Mouse (Mus musculus): ENCODE data around the gene Gpr85. TPM values are rescaled to one million over a fixed set of nuclear protein-coding genes. Genes with fewer than 3 reads are reported as not detected.
A peak's percentile ranks its signal among the peaks of the same experiment; 100 is the strongest.

The Gpr85 gene
- polyA plus RNA-seq (2016; fragmentation: Nextera tagmentation; extraction: Ambion mirVana) = 6.9 and 7.7 TPM in 2 replicates

DNA sequence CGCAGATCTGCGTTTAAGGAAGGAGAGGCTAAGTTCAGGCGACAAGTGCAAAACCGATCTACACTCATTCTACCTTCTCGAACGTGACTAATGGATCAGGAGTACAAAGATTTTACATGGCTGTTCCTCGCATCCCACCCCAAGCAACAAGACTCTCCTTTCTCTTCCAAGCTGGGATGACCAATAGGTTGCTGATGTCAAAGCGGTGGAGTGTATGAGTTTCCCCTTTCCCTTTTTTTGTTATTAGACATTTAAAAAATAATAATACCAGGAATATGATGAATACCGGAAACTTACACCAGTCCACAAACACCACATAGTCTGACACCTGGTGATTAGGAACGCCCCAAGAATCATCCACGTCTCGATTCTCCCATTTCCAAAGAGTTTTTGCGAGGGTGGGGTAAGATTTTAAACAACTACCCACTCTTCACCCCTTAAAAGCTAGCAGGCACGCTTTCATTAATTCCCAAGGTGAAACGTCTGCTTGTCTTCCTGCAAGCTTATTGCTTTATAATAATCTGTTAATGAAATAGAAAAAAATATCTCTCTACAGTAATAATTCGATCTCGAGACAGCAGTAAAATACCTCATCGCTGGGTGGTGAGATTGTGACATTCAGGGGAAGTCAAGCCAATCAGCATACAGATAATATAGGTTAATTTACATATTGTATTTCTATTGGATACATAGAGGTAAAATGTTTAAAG, at the start of gene Gpr85:
TSS of gene Gpr85 (minus strand) at position 598 of the 710 bp plus-strand sequence.
- peaks cover 4% of the 10 kb centered on the region; the same call in 1 of the 2 replicates for H3K27me3 ChIP-seq (replicated peaks)
- H3K36me3 ChIP-seq = no peaks in the 10 kb centered on the region
- H3K9me3 ChIP-seq (replicated peaks) = no peaks in the 10 kb centered on the region
- no peak for ATAC-seq (ENCODE audit: insufficient number of reproducible peaks, low FRiP score)
- WGBS = 41% methylated on average over 18 of the region's 18 CpGs
- H3K27ac ChIP-seq (ENCODE audit: poor library complexity, severe bottlenecking) = peak within 1 kb of the TSS; percentile 95
- peak within 1 kb of the TSS; percentile 85 for H3K9ac ChIP-seq
- H3K4me1 ChIP-seq (replicated peaks) = peaks cover 3% of the 10 kb centered on the region; the same call in 1 of the 2 replicates
- peak within 1 kb of the TSS; percentile 77 for H3K4me2 ChIP-seq
- peak within 1 kb of the TSS; percentile 68 for H3K4me3 ChIP-seq

DNA sequence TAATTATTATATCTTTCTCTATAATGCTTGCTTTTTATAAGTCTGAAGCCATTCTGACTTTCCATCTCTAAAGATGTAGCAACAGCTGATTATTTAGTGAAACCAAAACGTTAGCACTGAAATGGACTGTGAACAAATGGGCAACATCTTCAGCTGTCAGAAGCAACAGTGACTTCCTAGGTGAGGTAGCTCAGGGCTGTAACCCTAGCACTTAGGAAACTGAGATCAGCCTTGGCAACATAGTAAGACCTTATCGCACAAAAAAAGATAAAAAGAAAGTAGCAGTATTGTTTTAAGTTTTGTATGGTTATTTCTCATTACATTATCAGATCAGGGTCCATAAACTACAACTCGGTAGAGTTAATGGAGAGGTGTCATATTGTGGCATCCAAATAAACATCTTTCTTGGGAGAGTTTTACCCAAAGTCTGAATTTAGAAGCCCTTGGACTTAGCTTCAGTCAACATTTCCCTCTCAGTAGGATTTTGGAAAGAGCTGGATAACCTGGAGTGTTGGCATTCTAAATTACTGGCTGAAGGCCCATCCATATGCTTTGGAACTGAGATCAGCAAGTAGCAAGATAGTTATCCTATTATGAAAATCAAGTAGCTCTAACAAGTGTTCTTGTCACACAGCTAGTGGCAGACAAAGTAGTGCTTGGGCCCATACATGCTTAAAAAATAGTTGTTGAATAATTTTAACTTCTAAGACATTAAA, 45.3 kb upstream of the Gpr85 start:
- Histone ChIP-seq H3K4me3 (no peak overlapping the region), H3K9ac (no peak overlapping the region), H3K27ac (ENCODE audit: poor library complexity, severe bottlenecking) (no peak overlapping the region), H3K27me3 (replicated peaks) (no peaks in the 10 kb centered on the region), H3K4me2 (no peak overlapping the region), H3K4me1 (replicated peaks) (no peaks in the 10 kb centered on the region), H3K9me3 (replicated peaks) (peaks cover 5% of the 10 kb centered on the region), H3K36me3 (peaks cover 7% of the 10 kb centered on the region)
- WGBS = 69% methylated on average over 3 of the region's 3 CpGs
- no peak for ATAC-seq (ENCODE audit: insufficient number of reproducible peaks, low FRiP score)

DNA sequence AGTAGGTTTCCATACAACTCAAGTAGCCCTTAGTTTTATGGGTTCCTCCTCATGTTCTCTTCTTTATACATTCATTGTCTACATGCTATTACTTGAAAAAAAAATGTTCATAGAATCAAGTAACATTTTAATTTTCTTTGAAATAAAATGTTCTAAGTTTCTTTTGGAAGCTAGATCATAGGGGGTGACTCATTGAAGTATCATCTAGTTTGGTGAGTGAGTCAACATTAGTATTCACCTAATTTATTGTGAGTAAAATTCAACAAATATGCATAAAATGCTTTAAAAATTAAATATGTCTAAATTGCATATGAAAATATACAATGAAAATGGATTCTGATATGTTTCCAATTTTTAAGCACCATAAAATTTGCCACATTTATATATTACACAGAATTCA, 43.2 kb upstream of the Gpr85 start:
- H3K4me3 ChIP-seq = no peak overlapping the region
- no peak overlapping the region for H3K9ac ChIP-seq
- H3K36me3 ChIP-seq = peaks cover 7% of the 10 kb centered on the region
- ATAC-seq (ENCODE audit: insufficient number of reproducible peaks, low FRiP score) = no peak
- no peak overlapping the region for H3K27ac ChIP-seq (ENCODE audit: poor library complexity, severe bottlenecking)
- H3K4me2 ChIP-seq = no peak overlapping the region
- H3K9me3 ChIP-seq (replicated peaks) = peaks cover 5% of the 10 kb centered on the region
- no peaks in the 10 kb centered on the region for H3K27me3 ChIP-seq (replicated peaks)
- H3K4me1 ChIP-seq (replicated peaks) = no peaks in the 10 kb centered on the region

DNA sequence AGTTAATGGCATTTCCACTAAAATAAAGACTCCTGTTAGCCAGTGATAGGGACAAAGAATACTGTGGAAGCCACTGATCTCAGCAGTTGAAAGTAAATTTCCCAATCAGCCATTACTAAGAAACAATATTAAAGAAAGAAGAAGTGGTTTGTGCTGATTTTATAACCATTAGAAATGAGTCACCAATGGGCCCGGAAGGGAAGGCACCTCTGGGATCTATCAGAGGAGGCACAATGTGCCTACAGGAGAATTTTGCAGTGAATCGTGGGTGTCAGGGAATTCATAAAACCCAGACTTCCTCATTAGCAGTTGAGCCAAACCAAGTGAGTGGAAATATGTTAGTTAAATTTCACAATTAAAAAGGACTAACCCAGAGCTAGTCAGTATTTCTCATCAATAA, 34.2 kb upstream of the Gpr85 start:
- WGBS = 79% methylated on average over 2 of the region's 2 CpGs

DNA sequence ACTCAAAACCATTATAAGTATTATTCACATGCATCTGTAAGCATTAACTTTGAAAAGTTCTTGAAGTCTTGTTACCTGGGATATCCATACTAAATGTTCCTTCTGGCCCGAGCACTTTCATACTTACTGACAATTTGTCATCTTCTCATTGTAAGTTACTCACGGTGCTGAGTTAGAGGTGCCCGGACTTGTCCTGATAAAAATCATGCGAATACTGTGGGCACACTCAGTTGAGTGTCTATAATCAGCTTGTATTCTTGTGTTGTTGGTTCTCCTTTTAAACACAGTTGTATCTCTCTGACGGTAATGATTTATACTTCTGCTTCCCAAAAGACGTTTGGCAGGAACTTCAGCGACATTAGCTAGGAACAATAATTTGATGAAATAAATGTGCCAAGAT, 32.3 kb upstream of the Gpr85 start:
- Histone ChIP-seq H3K9me3 (replicated peaks) (no peaks in the 10 kb centered on the region), H3K36me3 (peaks cover 13% of the 10 kb centered on the region), H3K27ac (ENCODE audit: poor library complexity, severe bottlenecking) (no peak overlapping the region), H3K9ac (no peak overlapping the region), H3K4me2 (peak overlapping the region; percentile 39; the same call in 1 of the 2 replicates), H3K27me3 (replicated peaks) (no peaks in the 10 kb centered on the region), H3K4me3 (no peak overlapping the region), H3K4me1 (replicated peaks) (peaks cover 7% of the 10 kb centered on the region)
- ATAC-seq (ENCODE audit: insufficient number of reproducible peaks, low FRiP score) = no peak
- 72% methylated on average over 7 of the region's 7 CpGs for WGBS

More for the DNA sequence above, 34.2 kb upstream of the Gpr85 start:
- H3K9me3 ChIP-seq (replicated peaks) = no peaks in the 10 kb centered on the region
- H3K36me3 ChIP-seq = 0 out of 2 replicates have a peak, but pooled peaks cover 2% of the 10 kb centered on the region
- no peak overlapping the region for H3K27ac ChIP-seq (ENCODE audit: poor library complexity, severe bottlenecking)
- H3K27me3 ChIP-seq (replicated peaks) = no peaks in the 10 kb centered on the region
- no peak overlapping the region for H3K9ac ChIP-seq
- no peak overlapping the region for H3K4me2 ChIP-seq
- peaks cover 7% of the 10 kb centered on the region for H3K4me1 ChIP-seq (replicated peaks)
- H3K4me3 ChIP-seq = no peak overlapping the region
- ATAC-seq (ENCODE audit: insufficient number of reproducible peaks, low FRiP score) = no peak

DNA sequence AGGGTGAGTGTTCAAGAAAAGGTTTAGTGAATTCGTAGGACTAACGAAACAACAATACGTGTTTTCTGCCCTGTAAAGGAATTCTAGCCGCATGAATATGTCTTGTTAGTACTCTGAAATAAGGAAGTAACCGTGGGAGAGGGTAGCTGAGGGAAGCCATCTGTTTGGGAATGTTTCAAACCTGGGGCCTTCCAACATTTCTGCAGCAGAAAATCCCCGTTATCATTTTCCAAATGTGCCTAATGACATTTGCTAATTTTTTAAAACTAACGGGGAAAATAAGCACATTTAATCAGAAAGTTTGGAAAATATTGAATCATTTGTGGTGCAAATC, 31.9 kb upstream of the Gpr85 start:
- Histone ChIP-seq H3K9ac (peak overlapping the region; percentile 80), H3K27ac (ENCODE audit: poor library complexity, severe bottlenecking) (peak overlapping the region; percentile 90), H3K4me2 (peak overlapping the region; percentile 60), H3K4me1 (replicated peaks) (peaks cover 7% of the 10 kb centered on the region), H3K4me3 (peak overlapping the region; percentile 63), H3K36me3 (peaks cover 13% of the 10 kb centered on the region), H3K9me3 (replicated peaks) (no peaks in the 10 kb centered on the region), H3K27me3 (replicated peaks) (no peaks in the 10 kb centered on the region)
- peak; percentile 67 for ATAC-seq (ENCODE audit: insufficient number of reproducible peaks, low FRiP score)
- WGBS = 1% methylated on average over 7 of the region's 7 CpGs

DNA sequence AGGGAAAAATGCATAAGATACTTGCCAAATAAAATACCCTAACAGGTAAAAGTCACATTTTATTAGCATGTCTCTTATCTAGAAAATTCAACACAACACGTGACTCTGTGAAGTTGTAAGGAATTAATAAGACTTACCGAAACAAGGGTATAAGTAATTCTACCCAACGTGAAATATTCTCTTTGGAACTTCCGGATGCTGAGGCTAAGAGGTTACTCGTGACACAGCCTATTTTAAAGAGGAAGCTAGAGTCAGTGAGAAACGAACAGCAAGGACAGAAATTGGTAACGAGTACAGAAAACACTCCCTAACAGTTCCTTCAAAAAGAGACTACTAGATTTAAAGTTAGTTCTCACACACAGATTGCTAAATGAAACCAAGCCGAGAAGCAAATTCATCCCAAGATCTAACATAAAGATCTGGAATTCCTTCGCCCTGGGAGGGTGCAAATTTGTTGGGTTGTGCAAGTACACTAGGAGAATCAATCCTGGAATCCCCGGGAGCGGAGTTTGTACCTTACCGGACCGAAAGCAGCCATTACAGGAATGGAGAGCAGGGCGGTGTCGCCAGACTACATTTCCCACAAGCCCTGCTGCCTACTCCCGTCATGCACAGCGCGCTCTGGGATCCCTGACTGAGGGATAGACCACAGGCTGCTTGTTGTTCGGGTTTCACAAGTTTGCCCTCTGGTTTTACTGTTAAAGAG, 31.3 kb upstream of the Gpr85 start, which contains the start of gene 2610001J05Rik:
TSS of gene 2610001J05Rik (minus strand) at position 600 of the 706 bp plus-strand sequence.
- Histone ChIP-seq H3K27me3 (replicated peaks) (no peaks in the 10 kb centered on the region), H3K36me3 (peaks cover 13% of the 10 kb centered on the region), H3K9me3 (replicated peaks) (no peaks in the 10 kb centered on the region), H3K4me1 (replicated peaks) (peaks cover 7% of the 10 kb centered on the region), H3K4me2 (peak within 1 kb of the TSS; percentile 70), H3K4me3 (peak within 1 kb of the TSS; percentile 63), H3K9ac (peak within 1 kb of the TSS; percentile 80), H3K27ac (ENCODE audit: poor library complexity, severe bottlenecking) (peak within 1 kb of the TSS; percentile 90)
- peak; percentile 100 for ATAC-seq (ENCODE audit: insufficient number of reproducible peaks, low FRiP score)
- 2% methylated on average over 19 of the region's 19 CpGs for WGBS

DNA sequence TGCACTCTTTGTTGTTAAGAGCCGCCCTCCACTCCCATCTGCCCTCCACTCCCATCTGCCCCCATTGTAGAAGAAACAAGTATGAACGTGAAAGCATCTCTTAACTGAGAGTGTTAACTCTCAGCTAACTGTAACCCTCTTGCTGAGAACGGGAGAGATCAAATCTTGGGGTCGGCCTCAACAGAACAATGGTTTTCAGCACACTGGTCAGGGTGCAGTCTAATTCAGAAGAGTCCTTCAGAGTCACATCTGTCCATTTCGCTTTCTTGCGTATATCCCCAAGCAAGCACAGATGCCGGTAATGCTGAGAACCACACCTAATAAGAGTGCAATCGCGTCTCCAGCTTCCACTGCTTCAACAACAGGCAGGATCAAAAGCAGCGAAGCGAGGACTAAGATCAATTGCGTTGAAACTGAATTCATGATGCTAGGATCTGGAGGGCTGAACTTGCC, 30.6 kb upstream of the Gpr85 start:
- H3K36me3 ChIP-seq = peaks cover 13% of the 10 kb centered on the region
- peak overlapping the region; percentile 36 for H3K9ac ChIP-seq
- peak overlapping the region; percentile 31 for H3K4me3 ChIP-seq
- peak overlapping the region; percentile 1; the same call in 1 of the 2 replicates for H3K27ac ChIP-seq (ENCODE audit: poor library complexity, severe bottlenecking)
- 51% methylated on average over 12 of the region's 12 CpGs for WGBS
- no peaks in the 10 kb centered on the region for H3K9me3 ChIP-seq (replicated peaks)
- H3K27me3 ChIP-seq (replicated peaks) = no peaks in the 10 kb centered on the region
- no peak for ATAC-seq (ENCODE audit: insufficient number of reproducible peaks, low FRiP score)
- peaks cover 7% of the 10 kb centered on the region for H3K4me1 ChIP-seq (replicated peaks)
- H3K4me2 ChIP-seq = peak overlapping the region; percentile 70

DNA sequence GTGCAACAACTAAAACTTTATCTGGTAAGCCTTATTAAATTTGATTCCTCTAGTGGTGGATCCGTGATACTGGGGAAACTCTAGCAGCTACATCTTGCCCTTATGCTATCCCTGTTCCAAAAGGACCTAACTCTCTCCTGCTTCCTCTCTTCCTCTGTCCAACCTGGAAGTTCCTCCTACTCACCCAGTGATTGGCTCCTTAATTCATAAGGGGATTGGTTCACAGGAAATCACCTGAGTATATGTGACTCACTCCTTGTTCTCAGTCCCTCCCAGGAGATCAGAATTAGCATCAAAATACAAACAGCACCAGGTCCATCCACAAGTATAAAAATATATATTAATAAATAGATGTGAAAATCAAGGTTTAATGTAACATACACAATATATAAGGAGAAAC, 20.9 kb upstream of the Gpr85 start:
- 53% methylated on average over 1 of the region's 1 CpGs for WGBS
- ATAC-seq (ENCODE audit: insufficient number of reproducible peaks, low FRiP score) = no peak
- no peaks in the 10 kb centered on the region for H3K9me3 ChIP-seq (replicated peaks)
- H3K27me3 ChIP-seq (replicated peaks) = no peaks in the 10 kb centered on the region
- no peak overlapping the region for H3K9ac ChIP-seq
- peaks cover 6% of the 10 kb centered on the region for H3K4me1 ChIP-seq (replicated peaks)
- no peak overlapping the region for H3K4me2 ChIP-seq
- peak overlapping the region; percentile 40 for H3K27ac ChIP-seq (ENCODE audit: poor library complexity, severe bottlenecking)
- H3K4me3 ChIP-seq = no peak overlapping the region
- no peaks in the 10 kb centered on the region for H3K36me3 ChIP-seq

DNA sequence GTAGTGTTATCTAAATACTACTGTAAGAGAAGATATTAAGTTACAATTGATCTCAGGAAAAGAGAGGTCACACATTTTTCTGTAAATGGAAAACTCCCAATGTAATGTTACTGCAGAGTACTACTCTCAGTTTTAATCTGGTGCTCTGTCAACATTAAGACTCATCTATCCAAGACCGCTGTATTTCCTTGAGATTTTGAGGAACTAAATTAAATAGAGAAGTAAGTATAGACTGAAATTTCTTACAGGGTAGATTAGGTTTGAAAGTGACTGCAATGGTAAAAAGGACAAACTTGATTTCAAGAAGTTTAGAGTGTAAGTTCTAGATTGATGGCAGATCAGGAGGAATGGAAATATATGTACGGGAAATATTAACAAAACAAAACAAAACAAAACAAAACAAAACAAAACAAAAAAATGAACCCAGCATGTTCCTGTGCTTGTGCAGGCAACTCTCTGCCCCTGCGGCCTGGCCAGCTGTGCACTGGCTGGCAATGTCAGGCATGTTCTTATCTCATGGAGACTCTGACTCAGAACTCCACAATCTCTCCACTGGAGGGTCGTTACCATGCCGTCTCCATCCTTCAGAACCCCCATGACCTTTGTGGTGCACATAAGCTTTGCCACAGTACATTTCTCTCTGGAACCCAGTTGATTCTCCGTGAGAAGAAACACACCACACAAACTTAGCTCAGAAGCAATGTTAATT, 20.3 kb upstream of the Gpr85 start:
- ATAC-seq (ENCODE audit: insufficient number of reproducible peaks, low FRiP score) = peak; percentile 61; the same call in 1 of the 2 replicates
- Histone ChIP-seq H3K4me1 (replicated peaks) (peaks cover 6% of the 10 kb centered on the region), H3K27me3 (replicated peaks) (no peaks in the 10 kb centered on the region), H3K4me2 (no peak overlapping the region), H3K27ac (ENCODE audit: poor library complexity, severe bottlenecking) (peak overlapping the region; percentile 40), H3K4me3 (no peak overlapping the region), H3K36me3 (no peaks in the 10 kb centered on the region), H3K9ac (no peak overlapping the region), H3K9me3 (replicated peaks) (no peaks in the 10 kb centered on the region)
- 30% methylated on average over 6 of the region's 6 CpGs for WGBS

Data from heart, embryonic 12.5 days (tissue).